Mouse (Mus musculus): ENCODE measurements around the gene Entpd1. TPM values are rescaled to one million over a fixed set of nuclear protein-coding genes. Genes with fewer than 3 reads are reported as not detected.

Gene Entpd1
- polyA plus RNA-seq, 1 experiment from 2014 or later: 3.7 TPM

GRCm38 (mm10) chr19:40684124-40684523, 72.0 kb downstream of the Entpd1 start:
- H3K27me3 ChIP-seq (ENCODE audit: control insufficient read depth, insufficient read depth, low read length): no peaks in the 10 kb centered on the region
- WGBS: 100% methylated on average over 1 of the region's 1 CpGs
- H3K9me3 ChIP-seq (ENCODE audit: control insufficient read depth, low read length): no peaks in the 10 kb centered on the region
- H3K4me2 ChIP-seq (ENCODE audit: low read depth, severe bottlenecking): no peak overlapping the region
- H3K4me1 ChIP-seq (ENCODE audit: control insufficient read depth, insufficient read depth, low read length): no peaks in the 10 kb centered on the region
- no peak overlapping the region for H3K27ac ChIP-seq (replicated peaks; ENCODE audit: low read depth, low read length)
- DNase-seq (ENCODE audit: low spot score) (no peak), ATAC-seq (ENCODE audit: insufficient number of reproducible peaks, low FRiP score, low TSS enrichment, low read depth) (no peak)
- H3K36me3 ChIP-seq (ENCODE audit: control insufficient read depth, insufficient read depth, low read length): no peaks in the 10 kb centered on the region
- no peak overlapping the region for H3K9ac ChIP-seq (ENCODE audit: low read length)
- no peak overlapping the region for H3K4me3 ChIP-seq (ENCODE audit: low read depth, low read length)

DNA sequence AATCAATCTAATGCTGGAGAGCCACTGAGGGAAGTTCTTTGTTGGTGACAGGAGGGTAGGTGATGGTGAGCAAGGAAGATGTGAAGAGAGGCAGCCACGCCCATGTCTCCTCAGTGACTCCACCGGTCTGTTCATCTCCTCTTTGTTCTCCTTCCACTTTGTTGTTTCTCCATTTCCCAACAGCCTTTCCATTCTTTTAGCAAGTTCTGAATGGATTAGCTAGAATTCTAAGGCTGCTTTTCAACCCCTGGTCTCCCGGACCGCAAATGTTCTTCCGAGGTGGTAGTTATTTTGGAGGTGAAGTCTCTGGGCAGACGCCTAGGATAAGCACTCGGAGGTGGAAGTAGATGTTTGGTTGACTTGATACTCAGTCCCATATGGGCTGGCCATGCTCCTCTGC, 72.4 kb downstream of the Entpd1 start:
- no peak for ATAC-seq (ENCODE audit: insufficient number of reproducible peaks, low FRiP score, low TSS enrichment, low read depth)

DNA sequence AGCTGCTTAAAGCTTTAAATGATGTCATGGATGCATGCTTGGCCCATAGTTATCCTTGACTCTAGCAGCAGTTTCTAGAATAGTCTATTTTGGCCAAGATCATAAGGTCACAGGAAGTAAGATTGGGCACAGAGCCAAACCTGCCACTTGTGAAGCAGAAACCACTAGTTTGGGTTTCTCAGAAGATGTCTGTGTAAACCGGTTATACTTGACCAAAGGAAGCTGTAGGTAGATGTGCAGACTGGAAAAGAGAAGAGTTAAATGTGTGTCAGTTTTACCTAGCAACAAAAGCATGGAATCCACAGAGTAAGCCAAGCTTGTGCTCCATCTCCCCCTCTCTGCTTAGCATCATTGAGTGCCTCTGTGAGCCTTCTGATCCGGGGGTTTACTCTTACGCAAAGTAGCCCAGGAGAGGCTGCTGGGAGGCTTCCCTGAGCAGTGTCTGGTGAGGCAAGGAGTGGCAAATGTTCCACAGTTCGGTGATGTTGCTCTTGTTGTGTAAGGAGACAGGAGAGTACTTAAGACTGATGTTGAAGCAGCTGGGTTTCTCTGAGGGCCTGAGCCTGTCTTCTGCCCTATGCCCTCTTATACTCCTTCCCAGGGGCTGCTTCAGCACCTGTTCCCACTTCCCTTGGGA, 75.2 kb downstream of the Entpd1 start:
- H3K4me3 ChIP-seq (ENCODE audit: low read depth, low read length): no peak overlapping the region
- no peak for ATAC-seq (ENCODE audit: insufficient number of reproducible peaks, low FRiP score, low TSS enrichment, low read depth)
- no peak overlapping the region for H3K27ac ChIP-seq (replicated peaks; ENCODE audit: low read depth, low read length)
- H3K9ac ChIP-seq (ENCODE audit: low read length): no peak overlapping the region
- no peaks in the 10 kb centered on the region for H3K4me1 ChIP-seq (ENCODE audit: control insufficient read depth, insufficient read depth, low read length)
- DNase-seq (ENCODE audit: low spot score): no peak
- no peaks in the 10 kb centered on the region for H3K27me3 ChIP-seq (ENCODE audit: control insufficient read depth, insufficient read depth, low read length)
- 78% methylated on average over 4 of the region's 4 CpGs for WGBS
- no peaks in the 10 kb centered on the region for H3K36me3 ChIP-seq (ENCODE audit: control insufficient read depth, insufficient read depth, low read length)
- H3K9me3 ChIP-seq (ENCODE audit: control insufficient read depth, low read length): no peaks in the 10 kb centered on the region
- H3K4me2 ChIP-seq (ENCODE audit: low read depth, severe bottlenecking): no peak overlapping the region

More for the DNA sequence above, 72.4 kb downstream of the Entpd1 start:
- Histone ChIP-seq H3K4me2 (ENCODE audit: low read depth, severe bottlenecking) (no peak overlapping the region), H3K4me3 (ENCODE audit: low read depth, low read length) (no peak overlapping the region), H3K9me3 (ENCODE audit: control insufficient read depth, low read length) (no peaks in the 10 kb centered on the region), H3K27me3 (ENCODE audit: control insufficient read depth, insufficient read depth, low read length) (no peaks in the 10 kb centered on the region), H3K36me3 (ENCODE audit: control insufficient read depth, insufficient read depth, low read length) (no peaks in the 10 kb centered on the region), H3K4me1 (ENCODE audit: control insufficient read depth, insufficient read depth, low read length) (no peaks in the 10 kb centered on the region), H3K9ac (ENCODE audit: low read length) (no peak overlapping the region), H3K27ac (replicated peaks; ENCODE audit: low read depth, low read length) (no peak overlapping the region)
- no peak for DNase-seq (ENCODE audit: low spot score)
- WGBS: 88% methylated on average over 7 of the region's 7 CpGs

GRCm38 (mm10) chr19:40693201-40693600, 81.0 kb downstream of the Entpd1 start:
- Histone ChIP-seq H3K4me1 (ENCODE audit: control insufficient read depth, insufficient read depth, low read length) (no peaks in the 10 kb centered on the region), H3K4me3 (ENCODE audit: low read depth, low read length) (no peak overlapping the region), H3K4me2 (ENCODE audit: low read depth, severe bottlenecking) (no peak overlapping the region), H3K27me3 (ENCODE audit: control insufficient read depth, insufficient read depth, low read length) (no peaks in the 10 kb centered on the region), H3K36me3 (ENCODE audit: control insufficient read depth, insufficient read depth, low read length) (no peaks in the 10 kb centered on the region), H3K9ac (ENCODE audit: low read length) (no peak overlapping the region), H3K27ac (replicated peaks; ENCODE audit: low read depth, low read length) (no peak overlapping the region), H3K9me3 (ENCODE audit: control insufficient read depth, low read length) (no peaks in the 10 kb centered on the region)
- ATAC-seq (ENCODE audit: insufficient number of reproducible peaks, low FRiP score, low TSS enrichment, low read depth) (no peak), DNase-seq (ENCODE audit: low spot score) (no peak)
- WGBS: 87% methylated on average over 7 of the region's 7 CpGs

DNA sequence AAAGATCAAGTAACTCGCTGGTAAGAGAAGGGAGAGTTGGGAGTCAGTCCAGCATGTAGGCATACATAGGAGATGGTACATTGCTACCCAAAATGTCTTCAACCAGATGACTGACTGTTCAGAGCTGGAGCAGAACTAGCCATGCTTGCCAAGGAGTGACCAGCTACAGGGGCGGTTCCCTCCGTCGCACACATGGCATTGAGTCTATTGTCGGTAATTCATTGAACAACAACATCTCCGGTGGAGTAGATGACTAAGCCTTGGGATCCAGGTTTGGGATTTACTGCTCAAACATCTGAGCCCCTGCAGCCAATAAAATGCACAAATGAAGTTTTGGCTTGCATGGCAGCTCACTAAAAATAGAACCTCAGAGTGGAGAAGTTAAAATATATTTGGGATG, 84.0 kb downstream of the Entpd1 start:
- no peaks in the 10 kb centered on the region for H3K9me3 ChIP-seq (ENCODE audit: control insufficient read depth, low read length)
- whole genome bisulfite sequencing: 90% methylated on average over 6 of the region's 6 CpGs
- H3K4me3 ChIP-seq (ENCODE audit: low read depth, low read length): no peak overlapping the region
- DNase-seq (ENCODE audit: low spot score) (no peak), ATAC-seq (ENCODE audit: insufficient number of reproducible peaks, low FRiP score, low TSS enrichment, low read depth) (no peak)
- H3K4me2 ChIP-seq (ENCODE audit: low read depth, severe bottlenecking): no peak overlapping the region
- no peaks in the 10 kb centered on the region for H3K36me3 ChIP-seq (ENCODE audit: control insufficient read depth, insufficient read depth, low read length)
- H3K27ac ChIP-seq (replicated peaks; ENCODE audit: low read depth, low read length): no peak overlapping the region
- no peaks in the 10 kb centered on the region for H3K27me3 ChIP-seq (ENCODE audit: control insufficient read depth, insufficient read depth, low read length)
- H3K4me1 ChIP-seq (ENCODE audit: control insufficient read depth, insufficient read depth, low read length): no peaks in the 10 kb centered on the region
- H3K9ac ChIP-seq (ENCODE audit: low read length): no peak overlapping the region

DNA sequence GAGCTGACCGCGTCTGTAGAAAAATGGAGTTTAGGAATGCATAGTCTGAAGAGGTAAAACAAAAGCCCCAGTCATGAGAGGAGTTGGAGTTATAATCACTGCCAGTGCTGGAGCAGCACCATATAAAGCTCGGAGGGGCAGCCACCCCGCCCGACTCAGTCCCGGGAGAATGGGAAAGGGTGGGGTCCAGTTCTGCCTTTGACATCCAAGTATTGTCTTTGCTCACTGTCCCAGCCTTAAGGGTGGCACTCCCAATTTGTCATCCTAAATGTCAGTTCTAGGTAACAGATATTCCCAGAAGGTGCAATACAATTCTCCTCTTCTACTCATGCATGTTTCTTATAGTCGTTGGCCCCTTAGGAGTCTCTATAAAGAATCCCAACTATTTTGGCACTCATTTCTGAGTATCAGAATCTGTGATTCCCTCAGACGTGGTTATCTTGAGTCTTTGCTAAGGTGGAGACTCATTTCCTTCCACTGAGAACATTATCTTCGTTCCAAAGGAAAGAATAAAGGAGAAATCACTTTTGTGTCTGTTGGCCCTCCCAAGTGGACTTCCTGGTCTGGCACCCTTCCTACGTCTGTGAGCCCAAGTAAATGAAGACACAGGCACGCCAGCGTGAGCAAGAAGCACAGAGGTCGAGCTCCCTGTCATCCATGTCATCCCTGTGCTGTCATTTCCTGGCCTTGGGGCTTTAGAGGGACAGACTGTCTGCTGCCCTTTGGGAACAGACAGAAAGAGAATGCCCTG, 86.1 kb downstream of the Entpd1 start:
- Histone ChIP-seq H3K27me3 (ENCODE audit: control insufficient read depth, insufficient read depth, low read length) (no peaks in the 10 kb centered on the region), H3K27ac (replicated peaks; ENCODE audit: low read depth, low read length) (no peak overlapping the region), H3K4me2 (ENCODE audit: low read depth, severe bottlenecking) (no peak overlapping the region), H3K36me3 (ENCODE audit: control insufficient read depth, insufficient read depth, low read length) (no peaks in the 10 kb centered on the region), H3K4me1 (ENCODE audit: control insufficient read depth, insufficient read depth, low read length) (no peaks in the 10 kb centered on the region), H3K4me3 (ENCODE audit: low read depth, low read length) (no peak overlapping the region), H3K9ac (ENCODE audit: low read length) (no peak overlapping the region), H3K9me3 (ENCODE audit: control insufficient read depth, low read length) (no peaks in the 10 kb centered on the region)
- ATAC-seq (ENCODE audit: insufficient number of reproducible peaks, low FRiP score, low TSS enrichment, low read depth): no peak
- DNase-seq (ENCODE audit: low spot score): no peak
- 78% methylated on average over 13 of the region's 13 CpGs for whole genome bisulfite sequencing

- no peaks in the 10 kb centered on the region for H3K4me1 ChIP-seq (ENCODE audit: control insufficient read depth, insufficient read depth, low read length)
- no peak overlapping the region for H3K9ac ChIP-seq (ENCODE audit: low read length)
- DNase-seq (ENCODE audit: low spot score) (no peak), ATAC-seq (ENCODE audit: insufficient number of reproducible peaks, low FRiP score, low TSS enrichment, low read depth) (no peak)
- no peak overlapping the region for H3K4me2 ChIP-seq (ENCODE audit: low read depth, severe bottlenecking)
- H3K36me3 ChIP-seq (ENCODE audit: control insufficient read depth, insufficient read depth, low read length): no peaks in the 10 kb centered on the region
- no peaks in the 10 kb centered on the region for H3K9me3 ChIP-seq (ENCODE audit: control insufficient read depth, low read length)
- no peak overlapping the region for H3K4me3 ChIP-seq (ENCODE audit: low read depth, low read length)
- H3K27me3 ChIP-seq (ENCODE audit: control insufficient read depth, insufficient read depth, low read length): no peaks in the 10 kb centered on the region
- WGBS: 88% methylated on average over 5 of the region's 5 CpGs
- no peak overlapping the region for H3K27ac ChIP-seq (replicated peaks; ENCODE audit: low read depth, low read length)
These were observed 87.7 kb downstream of the Entpd1 start for GRCm38 (mm10) chr19:40699816-40700215.

DNA sequence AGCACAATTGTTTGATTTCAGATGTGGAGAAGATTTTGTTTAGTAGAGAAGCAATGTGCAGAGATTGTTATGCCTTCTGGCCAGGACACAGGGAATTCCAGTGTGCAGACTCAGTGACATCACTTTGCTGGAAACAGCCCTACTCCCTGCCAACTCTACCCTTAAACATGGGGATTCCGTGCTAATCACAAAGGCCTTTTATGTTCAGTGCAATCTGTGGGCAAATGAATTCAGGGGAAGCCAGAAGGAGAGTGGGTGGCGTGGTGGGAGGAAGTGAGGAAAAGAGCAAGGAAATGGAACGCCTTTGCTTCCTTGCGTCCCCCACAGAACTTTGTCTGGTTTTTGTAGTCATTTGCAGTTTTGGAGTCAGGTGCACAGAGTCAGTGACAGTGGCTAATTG, 90.2 kb downstream of the Entpd1 start:
- H3K4me1 ChIP-seq (ENCODE audit: control insufficient read depth, insufficient read depth, low read length): no peaks in the 10 kb centered on the region
- DNase-seq (ENCODE audit: low spot score): no peak
- H3K9ac ChIP-seq (ENCODE audit: low read length): 0 out of 2 replicates have a peak overlapping the region, but pooled peaks have one; percentile 7
- H3K27me3 ChIP-seq (ENCODE audit: control insufficient read depth, insufficient read depth, low read length): no peaks in the 10 kb centered on the region
- H3K4me2 ChIP-seq (ENCODE audit: low read depth, severe bottlenecking): no peak overlapping the region
- no peak overlapping the region for H3K4me3 ChIP-seq (ENCODE audit: low read depth, low read length)
- WGBS: 74% methylated on average over 4 of the region's 4 CpGs
- H3K27ac ChIP-seq (replicated peaks; ENCODE audit: low read depth, low read length): no peak overlapping the region
- no peak for ATAC-seq (ENCODE audit: insufficient number of reproducible peaks, low FRiP score, low TSS enrichment, low read depth)
- no peaks in the 10 kb centered on the region for H3K9me3 ChIP-seq (ENCODE audit: control insufficient read depth, low read length)
- no peaks in the 10 kb centered on the region for H3K36me3 ChIP-seq (ENCODE audit: control insufficient read depth, insufficient read depth, low read length)
